Mouse (Mus musculus) brain, embryonic 14.5 days (tissue): ENCODE data around the gene Tcta.
"Not testable (repeated sequence)": the region's sequence is repeated elsewhere in the genome, so short reads cannot be mapped to it uniquely, and the experiment has no call there.

Experiments used
- CTCF ChIP-seq: fragments of 200-500 bp; IDR thresholded peaks from 2 replicates; pipeline ENCODE4 v1.5.1; 2012; ENCODE audit warnings: inconsistent platforms, mild to moderate bottlenecking, moderate library complexity, borderline replicate concordance; ENCODE audit not compliant: insufficient read depth, insufficient read length; ENCODE audit errors: extremely low read depth
- POLR2A ChIP-seq: fragments of 200-500 bp; IDR thresholded peaks from 2 replicates; pipeline ENCODE4 v1.6.1; 2012; ENCODE audit warnings: mild to moderate bottlenecking, inconsistent platforms, borderline replicate concordance; ENCODE audit not compliant: poor library complexity, insufficient read depth, insufficient read length, severe bottlenecking; ENCODE audit errors: extremely low read depth

GRCm38 (mm10) chr9:108287526-108288238 lies 18.3 kb downstream of the Tcta start:
- not testable (repeated sequence) for TF ChIP-seq CTCF, POLR2A
